Mouse (Mus musculus) kidney, postnatal 4 days (tissue): ENCODE data around the gene Dlx2.

Experiments
- DNase-seq, 2 experiments: peaks; one replicate each; pipeline ENCODE4 v3.0.0; 2021; ENCODE audit warnings: mixed read lengths in 2 of 2

Dlx2 gene

GRCm38 (mm10) chr2:71540611-71541417 lies 5.7 kb downstream of the Dlx2 start:
- DNase-seq = peak; percentile 43 to 46

GRCm38 (mm10) chr2:71534242-71535052 lies 12.1 kb downstream of the Dlx2 start:
- DNase-seq = peak in 1 of 2 experiments; percentile 18

- no peak for DNase-seq
Observed at GRCm38 (mm10) chr2:71533094-71533493, 13.5 kb downstream of the Dlx2 start.

- DNase-seq = peak in 1 of 2 experiments; percentile 25
Observed at GRCm38 (mm10) chr2:71531990-71532970, 14.3 kb downstream of the Dlx2 start.

- no peak for DNase-seq
Observed at GRCm38 (mm10) chr2:71531124-71531590, 15.4 kb downstream of the Dlx2 start.

GRCm38 (mm10) chr2:71530391-71531123 lies 16.0 kb downstream of the Dlx2 start:
- DNase-seq = peak in 1 of 2 experiments; percentile 24

GRCm38 (mm10) chr2:71529511-71530351 lies 16.8 kb downstream of the Dlx2 start:
- peak; percentile 80 to 87 for DNase-seq

GRCm38 (mm10) chr2:71528714-71529510 lies 17.6 kb downstream of the Dlx2 start:
- no peak for DNase-seq

- peak in 1 of 2 experiments; percentile 28 for DNase-seq
Observed at GRCm38 (mm10) chr2:71528014-71528713, 18.4 kb downstream of the Dlx2 start, which contains the start of gene Dlx1. Gene Dlx1 (plus strand): TSS chr2:71528113.

GRCm38 (mm10) chr2:71527323-71528013 lies 19.1 kb downstream of the Dlx2 start:
- peak in 1 of 2 experiments; percentile 35 for DNase-seq

- no peak for DNase-seq
Observed at GRCm38 (mm10) chr2:71526595-71527322, 19.8 kb downstream of the Dlx2 start.

- peak in 1 of 2 experiments; percentile 7 for DNase-seq
Observed at GRCm38 (mm10) chr2:71524763-71525162, 21.8 kb downstream of the Dlx2 start.

GRCm38 (mm10) chr2:71523431-71523830 lies 23.1 kb downstream of the Dlx2 start:
- DNase-seq = no peak

- no peak for DNase-seq
Observed at GRCm38 (mm10) chr2:71522871-71523270, 23.7 kb downstream of the Dlx2 start.

GRCm38 (mm10) chr2:71517466-71518099 lies 29.0 kb downstream of the Dlx2 start:
- no peak for DNase-seq

- DNase-seq = no peak
Observed at GRCm38 (mm10) chr2:71516995-71517394, 29.6 kb downstream of the Dlx2 start.

GRCm38 (mm10) chr2:71512326-71512725 lies 34.2 kb downstream of the Dlx2 start:
- DNase-seq = no peak
